Mouse (Mus musculus): ENCODE data around the gene C3.

GRCm38 (mm10) chr17:57233038-57233437 is 5.1 kb upstream of the C3 start:
- TF ChIP-seq CTCF (IDR thresholded peaks at IDR 0.05; ENCODE audit: low read depth): no peak
- TF ChIP-seq EP300 (optimal IDR thresholded peaks at IDR 0.05): no peak

All from stomach, postnatal 0 days (tissue).